Mouse (Mus musculus) forelimb bud, embryonic 11.5 days (tissue): ENCODE measurements around the gene Gm28635.
"Not testable (repeated sequence)": the region's sequence is repeated elsewhere in the genome, so short reads cannot be mapped to it uniquely, and the experiment has no call there.

ENCODE experiments used
- DNase-seq: peaks from one replicate; pipeline ENCODE4 v3.0.0-alpha.2; 2012; ENCODE audit warnings: low read depth, low spot score

Gm28635 gene

GRCm38 (mm10) chr2:84688080-84688844 is 10.4 kb upstream of the Gm28635 start:
- DNase-seq: no peak

- no peak for DNase-seq
Measured at GRCm38 (mm10) chr2:84682605-84683183, 4.9 kb upstream of the Gm28635 start.

- no peak for DNase-seq
Measured at GRCm38 (mm10) chr2:84679016-84679415, 1.2 kb upstream of the Gm28635 start, which contains the start of gene Tmx2. Gene Tmx2, minus strand, starts transcription at chr2:84679140.

GRCm38 (mm10) chr2:84677270-84677967 is 422 bp downstream of the Gm28635 start:
- peak; percentile 32 for DNase-seq

GRCm38 (mm10) chr2:84671535-84671934 is 6.3 kb downstream of the Gm28635 start:
- DNase-seq: not testable (repeated sequence)

GRCm38 (mm10) chr2:84670569-84670933 is 7.3 kb downstream of the Gm28635 start, which contains the start of gene Selenoh:
Gene Selenoh, minus strand, starts transcription at chr2:84670770.
- DNase-seq: peak; percentile 95

GRCm38 (mm10) chr2:84669828-84670568 is 7.8 kb downstream of the Gm28635 start:
- no peak for DNase-seq

- DNase-seq: no peak
Measured at GRCm38 (mm10) chr2:84666081-84666480, 11.8 kb downstream of the Gm28635 start.

GRCm38 (mm10) chr2:84662866-84663265 is 15.0 kb downstream of the Gm28635 start:
- peak; percentile 40 for DNase-seq

GRCm38 (mm10) chr2:84660253-84660652 is 17.6 kb downstream of the Gm28635 start:
- DNase-seq: no peak

- no peak for DNase-seq
Measured at GRCm38 (mm10) chr2:84658806-84659205, 19.0 kb downstream of the Gm28635 start, which contains the start of gene Btbd18. Gene Btbd18, plus strand, starts transcription at chr2:84659079.

GRCm38 (mm10) chr2:84655864-84656263 is 22.0 kb downstream of the Gm28635 start:
- DNase-seq: no peak

GRCm38 (mm10) chr2:84653354-84653753 is 24.5 kb downstream of the Gm28635 start:
- DNase-seq: no peak

- peak; percentile 93 for DNase-seq
Measured at GRCm38 (mm10) chr2:84650464-84651195, 27.2 kb downstream of the Gm28635 start, which contains the start of gene Ctnnd1. Gene Ctnnd1, minus strand, starts transcription at chr2:84650765.

- no peak for DNase-seq
Measured at GRCm38 (mm10) chr2:84649674-84650073, 28.2 kb downstream of the Gm28635 start.

- DNase-seq: no peak
Measured at GRCm38 (mm10) chr2:84648369-84648768, 29.5 kb downstream of the Gm28635 start.

- DNase-seq: no peak
Measured at GRCm38 (mm10) chr2:84647051-84647568, 30.7 kb downstream of the Gm28635 start.

- no peak for DNase-seq
Measured at GRCm38 (mm10) chr2:84646138-84646537, 31.7 kb downstream of the Gm28635 start.

GRCm38 (mm10) chr2:84640833-84641232 is 37.0 kb downstream of the Gm28635 start:
- no peak for DNase-seq

- DNase-seq: no peak
Measured at GRCm38 (mm10) chr2:84638428-84639220, 39.2 kb downstream of the Gm28635 start.
